Mouse (Mus musculus) forebrain, embryonic 13.5 days (tissue): ENCODE measurements at regions not wholly inside any gene's neighbourhood (a gene's known extent, or its start where the extent isn't known, plus 50 kb on each side); places are given as distances from the start of the nearest gene placed in this dataset.

Experiments
- ATAC-seq: fragments of 200-750 bp; cut with Nextera tagmentation; 2 replicates; pipeline ENCODE4 v1.8.0; 2017
- H3K27ac ChIP-seq: fragments of 300-500 bp; sonication (generic); 2 replicates; pipeline ENCODE4 v1.5.1; 2015; ENCODE audit warnings: inconsistent platforms, mild to moderate bottlenecking, moderate library complexity
- H3K27me3 ChIP-seq: fragments of 300-500 bp; sonication (generic); 2 replicates; pipeline ENCODE4 v1.6.1; 2015; ENCODE audit warnings: mild to moderate bottlenecking, inconsistent platforms
- H3K36me3 ChIP-seq: fragments of 300-500 bp; sonication (generic); 2 replicates; pipeline ENCODE4 v1.6.1; 2015; ENCODE audit warnings: mild to moderate bottlenecking, inconsistent platforms; ENCODE audit not compliant: poor library complexity, severe bottlenecking
- H3K4me1 ChIP-seq: fragments of 300-500 bp; sonication (generic); 2 replicates; pipeline ENCODE4 v1.6.1; 2015; ENCODE audit warnings: inconsistent platforms
- H3K4me2 ChIP-seq: fragments of 300-500 bp; sonication (generic); 2 replicates; pipeline ENCODE4 v1.6.1; 2015; ENCODE audit warnings: inconsistent platforms, mild to moderate bottlenecking, moderate library complexity
- H3K4me3 ChIP-seq: fragments of 300-500 bp; sonication (generic); 2 replicates; pipeline ENCODE4 v1.5.1; 2015; ENCODE audit warnings: mild to moderate bottlenecking, inconsistent platforms
- H3K9ac ChIP-seq: fragments of 300-500 bp; sonication (generic); 2 replicates; pipeline ENCODE4 v1.6.1; 2015; ENCODE audit warnings: mild to moderate bottlenecking, inconsistent platforms
- H3K9me3 ChIP-seq: fragments of 300-500 bp; sonication (generic); replicated peaks from 2 replicates; pipeline ENCODE4 v1.6.1; 2016; ENCODE audit warnings: inconsistent platforms
- WGBS: fragments of 180-500 bp; shearing (Covaris S2); methylation state at CpG from one replicate; pipeline ENCODE4 v1.1.7; 2015; 5-methylcytosine and 5-hydroxymethylcytosine counted together

DNA sequence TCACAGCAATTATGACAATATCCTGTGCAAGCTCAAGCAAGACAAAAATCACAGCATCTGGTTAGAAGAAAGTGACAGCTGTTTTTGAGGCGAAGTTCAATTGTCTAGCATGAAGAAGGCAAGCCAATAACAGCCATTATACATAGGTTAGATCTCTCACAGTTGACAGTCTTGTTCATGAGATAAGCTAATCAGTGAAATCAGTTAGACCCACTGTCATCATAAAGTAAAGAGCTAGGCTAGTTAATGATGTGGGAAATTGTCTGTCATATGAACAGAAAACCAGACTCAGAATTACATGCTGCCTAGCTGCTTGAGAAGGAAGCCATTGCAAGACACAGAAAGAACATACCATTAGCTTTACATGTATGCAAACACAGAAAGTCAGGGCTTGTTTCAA lies 470.2 kb upstream of the 5930422O12Rik start:
- 67% methylated on average over 1 of the region's 1 CpGs for WGBS

GRCm38 (mm10) chr8:32958855-32959254 lies 469.7 kb upstream of the 5930422O12Rik start:
- H3K4me2 ChIP-seq, result no peak overlapping the region
- peak; percentile 90 for ATAC-seq
- H3K27ac ChIP-seq, result peak overlapping the region; percentile 80
- WGBS, result 27% methylated on average over 4 of the region's 4 CpGs
- no peaks in the 10 kb centered on the region for H3K36me3 ChIP-seq
- H3K4me3 ChIP-seq, result no peak overlapping the region
- H3K9ac ChIP-seq, result no peak overlapping the region
- peaks cover 7% of the 10 kb centered on the region; the same call in 1 of the 2 replicates for H3K9me3 ChIP-seq
- H3K27me3 ChIP-seq, result no peaks in the 10 kb centered on the region
- peaks cover 19% of the 10 kb centered on the region for H3K4me1 ChIP-seq

More for the DNA sequence above, 470.2 kb upstream of the 5930422O12Rik start:
- no peak overlapping the region for H3K4me2 ChIP-seq
- H3K4me1 ChIP-seq, result peaks cover 19% of the 10 kb centered on the region
- ATAC-seq, result peak; percentile 17; the same call in 1 of the 2 replicates
- H3K27ac ChIP-seq, result peak overlapping the region; percentile 80
- no peaks in the 10 kb centered on the region for H3K36me3 ChIP-seq
- H3K9ac ChIP-seq, result no peak overlapping the region
- H3K27me3 ChIP-seq, result no peaks in the 10 kb centered on the region
- no peak overlapping the region for H3K4me3 ChIP-seq
- H3K9me3 ChIP-seq, result peaks cover 7% of the 10 kb centered on the region; the same call in 1 of the 2 replicates

DNA sequence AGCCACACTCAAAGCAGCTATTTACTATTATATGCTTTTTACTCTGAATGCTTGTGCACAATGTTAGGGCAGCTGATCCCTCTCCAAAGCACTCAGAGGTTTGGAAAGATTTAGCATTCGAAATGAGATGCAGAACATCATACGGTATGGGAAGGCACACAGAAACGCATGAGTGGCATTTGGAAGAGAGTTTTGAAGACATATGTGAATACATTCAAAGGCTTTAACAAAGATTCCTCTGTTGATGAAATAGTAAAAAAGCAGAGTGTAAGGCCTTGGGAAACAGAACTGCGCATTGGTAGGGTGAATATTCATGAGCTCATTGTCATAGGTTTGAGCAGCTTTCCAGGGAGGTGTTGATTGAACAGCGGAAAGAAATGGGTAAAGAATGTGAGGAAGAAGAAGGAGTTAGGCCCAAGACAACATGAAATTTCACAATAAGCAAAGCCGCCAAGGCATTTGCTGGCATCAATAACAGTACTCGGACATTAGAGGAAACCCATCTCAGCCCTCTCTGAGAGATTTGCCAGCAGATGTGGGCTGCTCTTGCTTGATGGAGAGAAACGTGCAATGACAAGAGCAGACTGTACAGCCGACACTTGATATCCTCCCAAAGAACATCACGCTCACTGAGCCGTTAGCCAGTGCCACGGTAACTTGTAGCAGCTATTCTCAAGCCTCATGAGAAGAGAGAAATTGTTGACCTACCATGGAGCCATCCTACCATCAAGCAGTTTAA lies 469.0 kb upstream of the 5930422O12Rik start:
- Histone ChIP-seq H3K9ac (no peak overlapping the region), H3K27ac (peak overlapping the region; percentile 80), H3K4me3 (no peak overlapping the region), H3K27me3 (no peaks in the 10 kb centered on the region), H3K9me3 (peaks cover 7% of the 10 kb centered on the region; the same call in 1 of the 2 replicates), H3K4me2 (no peak overlapping the region), H3K4me1 (peaks cover 19% of the 10 kb centered on the region), H3K36me3 (no peaks in the 10 kb centered on the region)
- peak; percentile 94 for ATAC-seq
- 41% methylated on average over 12 of the region's 12 CpGs for WGBS

GRCm38 (mm10) chr8:32990216-32990615 lies 438.3 kb upstream of the 5930422O12Rik start:
- Histone ChIP-seq H3K27ac (no peak overlapping the region), H3K27me3 (no peaks in the 10 kb centered on the region), H3K9ac (no peak overlapping the region), H3K4me1 (no peaks in the 10 kb centered on the region), H3K9me3 (no peaks in the 10 kb centered on the region), H3K36me3 (no peaks in the 10 kb centered on the region), H3K4me3 (no peak overlapping the region), H3K4me2 (no peak overlapping the region)
- no peak for ATAC-seq
- 92% methylated on average over 3 of the region's 3 CpGs for WGBS

- no peak overlapping the region for H3K9ac ChIP-seq
- no peaks in the 10 kb centered on the region for H3K9me3 ChIP-seq
- ATAC-seq, result peak; percentile 50
- peak overlapping the region; percentile 74 for H3K27ac ChIP-seq
- H3K4me3 ChIP-seq, result no peak overlapping the region
- H3K36me3 ChIP-seq, result no peaks in the 10 kb centered on the region
- WGBS, result 13% methylated on average over 7 of the region's 7 CpGs
- no peak overlapping the region for H3K4me2 ChIP-seq
- H3K27me3 ChIP-seq, result no peaks in the 10 kb centered on the region
- H3K4me1 ChIP-seq, result peaks cover 29% of the 10 kb centered on the region
Observed at GRCm38 (mm10) chr8:33003967-33004564, 424.4 kb upstream of the 5930422O12Rik start.

- H3K27me3 ChIP-seq, result no peaks in the 10 kb centered on the region
- no peaks in the 10 kb centered on the region for H3K9me3 ChIP-seq
- H3K27ac ChIP-seq, result peak overlapping the region; percentile 74
- no peak overlapping the region for H3K9ac ChIP-seq
- ATAC-seq, result peak; percentile 95
- H3K4me3 ChIP-seq, result no peak overlapping the region
- peaks cover 29% of the 10 kb centered on the region for H3K4me1 ChIP-seq
- 17% methylated on average over 2 of the region's 2 CpGs for WGBS
- no peaks in the 10 kb centered on the region for H3K36me3 ChIP-seq
- no peak overlapping the region for H3K4me2 ChIP-seq
Observed at GRCm38 (mm10) chr8:33004570-33004969, 423.9 kb upstream of the 5930422O12Rik start.

DNA sequence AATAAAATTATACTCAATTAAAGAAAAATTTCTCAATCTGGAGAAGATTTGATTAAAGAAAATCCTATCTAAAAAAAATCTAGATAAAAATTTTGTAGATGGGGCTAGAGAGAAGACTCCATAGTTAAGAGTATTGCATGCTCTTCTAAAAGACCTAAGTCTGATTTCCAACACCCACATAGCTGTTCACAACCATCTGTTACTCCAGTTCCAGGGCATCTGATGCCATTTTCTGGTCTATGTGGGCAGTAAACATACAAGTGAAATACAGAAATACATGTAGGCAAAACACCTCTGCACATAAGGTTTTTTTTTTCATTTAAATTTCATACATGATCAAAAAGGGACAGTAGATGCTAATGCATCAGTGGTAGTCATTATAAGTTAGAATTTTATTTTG lies 418.4 kb upstream of the 5930422O12Rik start:
- no peak overlapping the region for H3K27ac ChIP-seq
- no peak for ATAC-seq
- H3K27me3 ChIP-seq, result no peaks in the 10 kb centered on the region
- 0 out of 2 replicates have a peak, but pooled peaks cover 3% of the 10 kb centered on the region for H3K4me1 ChIP-seq
- no peak overlapping the region for H3K9ac ChIP-seq
- no peaks in the 10 kb centered on the region for H3K9me3 ChIP-seq
- H3K4me2 ChIP-seq, result no peak overlapping the region
- no peaks in the 10 kb centered on the region for H3K36me3 ChIP-seq
- H3K4me3 ChIP-seq, result no peak overlapping the region

DNA sequence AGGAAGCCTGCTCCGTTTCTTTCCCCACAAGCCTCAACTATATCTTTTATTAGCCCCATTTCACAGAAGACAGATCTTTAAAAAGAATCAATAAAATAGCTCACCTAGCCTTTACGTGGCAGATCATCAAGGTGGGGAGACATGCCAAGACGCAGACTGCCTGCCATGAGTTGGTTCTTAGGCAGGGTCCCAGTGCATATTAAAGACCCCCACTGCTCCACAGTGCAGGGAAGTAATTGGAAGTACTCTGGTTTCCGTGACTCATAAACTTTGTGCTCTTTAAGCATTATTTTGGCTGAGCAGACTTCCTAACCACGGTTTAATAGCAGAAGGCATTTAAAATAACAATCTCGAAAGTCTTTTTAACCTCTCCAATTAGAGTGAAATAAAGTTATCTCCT lies 415.7 kb upstream of the 5930422O12Rik start:
- Histone ChIP-seq H3K9ac (no peak overlapping the region), H3K4me3 (no peak overlapping the region), H3K4me1 (no peaks in the 10 kb centered on the region), H3K27me3 (no peaks in the 10 kb centered on the region), H3K9me3 (no peaks in the 10 kb centered on the region), H3K4me2 (no peak overlapping the region), H3K27ac (no peak overlapping the region), H3K36me3 (no peaks in the 10 kb centered on the region)
- 82% methylated on average over 6 of the region's 6 CpGs for WGBS
- ATAC-seq, result no peak

DNA sequence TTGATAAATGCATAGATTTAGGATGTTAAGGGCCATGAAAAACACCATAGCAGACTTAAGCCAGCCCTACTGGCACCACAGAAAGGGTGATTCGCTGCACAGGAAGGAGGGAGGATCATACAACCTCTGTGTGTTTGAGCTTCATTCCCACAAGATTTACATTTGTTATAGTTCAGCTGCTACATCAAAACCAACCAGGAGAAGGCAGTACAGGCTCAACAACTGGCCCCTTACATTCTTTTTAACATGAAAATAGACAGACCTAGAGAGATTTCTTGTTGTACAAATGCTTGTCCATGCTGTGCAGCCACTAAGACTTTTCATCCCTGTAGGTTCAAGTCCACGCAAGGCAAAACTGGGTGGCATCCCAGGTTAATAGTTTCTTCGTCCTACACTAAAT lies 412.6 kb upstream of the 5930422O12Rik start:
- Histone ChIP-seq H3K4me3 (no peak overlapping the region), H3K36me3 (no peaks in the 10 kb centered on the region), H3K4me1 (no peaks in the 10 kb centered on the region), H3K9ac (no peak overlapping the region), H3K27me3 (no peaks in the 10 kb centered on the region), H3K4me2 (no peak overlapping the region), H3K9me3 (no peaks in the 10 kb centered on the region), H3K27ac (no peak overlapping the region)
- WGBS, result 75% methylated on average over 3 of the region's 3 CpGs
- no peak for ATAC-seq

DNA sequence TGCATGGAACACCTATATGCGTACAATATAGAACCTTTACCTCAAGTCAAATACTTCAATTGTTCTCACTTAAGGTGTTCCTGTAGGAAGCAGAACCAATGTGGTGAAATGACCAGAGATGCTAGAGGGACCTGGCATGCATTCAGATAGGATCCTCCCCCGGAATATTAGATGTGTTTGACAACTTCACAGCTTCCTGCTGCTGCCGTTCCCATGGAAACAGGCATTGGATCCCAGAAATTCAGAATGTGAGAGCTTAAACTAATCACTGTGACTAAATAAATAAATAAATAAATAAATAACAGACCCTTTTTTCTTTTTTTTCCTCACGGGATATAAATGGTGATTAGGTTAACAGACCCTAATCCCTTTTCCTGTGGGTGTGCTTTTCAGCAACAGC lies 401.5 kb upstream of the 5930422O12Rik start:
- WGBS, result 65% methylated on average over 4 of the region's 4 CpGs
- Histone ChIP-seq H3K4me2 (no peak overlapping the region), H3K9ac (no peak overlapping the region), H3K36me3 (no peaks in the 10 kb centered on the region), H3K4me1 (0 out of 2 replicates have a peak, but pooled peaks cover 7% of the 10 kb centered on the region), H3K27ac (no peak overlapping the region), H3K4me3 (no peak overlapping the region), H3K27me3 (no peaks in the 10 kb centered on the region), H3K9me3 (no peaks in the 10 kb centered on the region)
- ATAC-seq, result no peak

GRCm38 (mm10) chr8:33029453-33029852 lies 399.1 kb upstream of the 5930422O12Rik start:
- H3K27ac ChIP-seq, result no peak overlapping the region
- no peak overlapping the region for H3K4me2 ChIP-seq
- no peaks in the 10 kb centered on the region for H3K36me3 ChIP-seq
- H3K9ac ChIP-seq, result no peak overlapping the region
- H3K27me3 ChIP-seq, result no peaks in the 10 kb centered on the region
- no peak overlapping the region for H3K4me3 ChIP-seq
- 0 out of 2 replicates have a peak, but pooled peaks cover 7% of the 10 kb centered on the region for H3K4me1 ChIP-seq
- no peaks in the 10 kb centered on the region for H3K9me3 ChIP-seq
- 89% methylated on average over 3 of the region's 3 CpGs for WGBS
- no peak for ATAC-seq

GRCm38 (mm10) chr8:33052017-33052416 lies 376.5 kb upstream of the 5930422O12Rik start:
- Histone ChIP-seq H3K27me3 (no peaks in the 10 kb centered on the region), H3K9me3 (peaks cover 12% of the 10 kb centered on the region), H3K27ac (0 out of 2 replicates have a peak overlapping the region, but pooled peaks have one; percentile 0), H3K4me2 (no peak overlapping the region), H3K4me3 (no peak overlapping the region), H3K36me3 (no peaks in the 10 kb centered on the region; the same call in 1 of the 2 replicates), H3K9ac (no peak overlapping the region), H3K4me1 (0 out of 2 replicates have a peak, but pooled peaks cover 4% of the 10 kb centered on the region)
- peak; percentile 85 for ATAC-seq
- 41% methylated on average over 8 of the region's 8 CpGs for WGBS
